Mouse (Mus musculus): ENCODE measurements around the gene Eif2s2.
"Not testable (repeated sequence)": the region's sequence is repeated elsewhere in the genome, so short reads cannot be mapped to it uniquely, and the experiment has no call there.

Gene Eif2s2

DNA sequence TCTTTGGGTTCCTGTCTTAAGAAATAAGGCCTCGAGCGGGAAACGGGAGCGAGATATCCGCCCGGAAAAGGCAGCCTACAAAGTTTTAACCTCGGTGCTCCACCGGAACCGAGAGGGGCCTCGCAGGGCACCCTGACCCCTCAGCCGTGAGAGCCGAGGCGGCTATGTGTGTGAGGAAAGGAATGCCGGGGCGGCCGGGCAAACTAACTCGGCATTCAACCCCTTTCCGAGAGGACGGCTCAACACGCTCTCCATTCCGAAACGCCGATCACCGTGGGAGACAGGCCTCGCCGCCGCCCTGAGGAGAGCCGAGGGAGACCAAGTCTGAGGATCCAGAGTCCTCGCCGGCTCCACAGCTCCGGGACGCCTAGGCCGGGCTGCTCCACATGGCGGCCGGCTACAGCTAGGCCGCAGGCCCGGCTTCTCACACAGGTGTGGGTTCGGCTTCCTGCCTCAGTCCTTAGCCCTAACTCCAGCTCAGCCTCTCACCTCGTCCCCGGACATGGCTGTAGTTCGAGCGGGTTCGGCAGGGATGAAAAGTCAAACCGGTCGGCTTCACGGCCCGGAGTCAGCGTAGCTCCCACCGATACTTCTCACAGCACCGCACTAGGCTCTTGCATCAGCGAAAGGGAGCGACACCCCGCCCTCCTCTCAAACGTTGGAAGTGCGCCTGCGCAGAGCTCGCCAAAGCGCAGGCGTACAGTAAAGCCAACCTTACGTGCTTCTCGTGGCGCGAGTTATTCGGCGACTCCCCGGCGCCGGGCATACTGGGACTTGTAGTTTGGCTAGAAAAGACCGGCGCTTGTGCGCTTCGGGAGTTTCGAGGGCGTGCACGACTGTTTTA is at the start of gene Eif2s2:
Gene Eif2s2, minus strand, starts transcription at position 735 of the 844 bp plus-strand sequence.
- peak; percentile 90 to 94 for DNase-seq (ENCODE audit: low spot score in 2 of 2)

DNA sequence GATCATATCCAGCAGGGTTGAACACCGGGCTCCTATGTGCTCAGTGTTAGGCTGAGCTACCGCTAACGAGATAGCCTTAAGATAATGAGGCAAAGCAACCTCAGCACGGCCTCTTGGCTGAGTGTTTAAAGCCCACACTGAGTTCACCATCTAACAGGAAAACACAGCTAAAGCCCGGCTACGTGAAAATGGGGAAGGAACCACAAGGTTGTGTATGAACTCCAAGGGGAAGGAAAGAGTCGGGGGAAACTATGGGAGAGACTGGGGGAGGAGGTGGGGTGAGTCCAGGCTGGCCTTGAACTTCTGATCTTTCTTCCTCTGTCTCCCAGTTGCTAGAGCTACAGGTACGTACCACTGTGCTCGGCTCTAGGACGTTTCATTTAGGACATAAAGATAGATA is 49.2 kb upstream of the Eif2s2 start:
- no peak for DNase-seq (ENCODE audit: low spot score in 2 of 2)

DNA sequence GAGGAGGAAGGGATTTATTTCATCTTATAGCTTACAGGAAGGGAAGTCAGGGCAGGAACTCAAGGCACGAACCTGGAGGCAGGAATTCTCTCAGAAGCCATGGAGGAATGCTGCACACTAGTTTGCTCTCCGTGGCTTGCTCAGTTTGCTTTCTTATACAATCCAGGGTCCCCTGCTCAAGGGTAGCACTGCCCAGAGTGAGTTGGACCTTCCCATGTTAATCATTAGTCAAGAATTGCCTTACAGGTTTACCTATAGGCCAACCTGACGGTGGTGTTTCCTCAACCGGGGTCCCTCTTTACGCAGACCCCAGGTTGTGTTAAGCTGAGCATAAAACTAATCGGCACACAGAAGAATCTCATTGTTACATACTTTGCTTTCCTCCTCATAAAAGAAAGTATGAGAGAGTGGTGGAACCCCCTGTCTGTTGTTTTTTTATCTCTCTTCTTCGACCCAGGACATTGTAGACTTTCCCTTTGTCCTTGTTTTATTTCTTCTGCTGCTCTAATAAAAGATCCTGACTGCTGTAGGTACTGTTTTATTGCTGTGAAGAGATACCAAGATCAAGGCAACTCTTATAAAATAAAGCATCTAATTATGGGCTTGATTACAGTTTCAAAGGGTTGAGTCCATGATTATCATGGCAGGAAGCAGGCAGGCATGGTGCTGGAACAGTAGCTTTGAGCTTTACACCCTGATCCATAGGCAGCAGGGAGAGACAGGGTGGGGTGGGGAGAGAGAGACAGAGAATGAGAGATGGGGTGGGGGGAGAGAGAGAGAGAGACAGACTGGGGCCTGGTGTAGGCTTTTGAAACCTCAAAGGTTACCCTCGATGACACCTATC is 45.0 kb upstream of the Eif2s2 start:
- no peak for DNase-seq (ENCODE audit: low spot score in 2 of 2)

- DNase-seq (ENCODE audit: low spot score in 2 of 2) = no peak
Observed at GRCm38 (mm10) chr2:154936536-154937155, 43.9 kb upstream of the Eif2s2 start.

- no peak for DNase-seq (ENCODE audit: low spot score in 2 of 2)
Observed at GRCm38 (mm10) chr2:154936106-154936505, 43.4 kb upstream of the Eif2s2 start.

GRCm38 (mm10) chr2:154933884-154934283 is 41.1 kb upstream of the Eif2s2 start:
- DNase-seq (ENCODE audit: low spot score in 2 of 2) = no peak

DNA sequence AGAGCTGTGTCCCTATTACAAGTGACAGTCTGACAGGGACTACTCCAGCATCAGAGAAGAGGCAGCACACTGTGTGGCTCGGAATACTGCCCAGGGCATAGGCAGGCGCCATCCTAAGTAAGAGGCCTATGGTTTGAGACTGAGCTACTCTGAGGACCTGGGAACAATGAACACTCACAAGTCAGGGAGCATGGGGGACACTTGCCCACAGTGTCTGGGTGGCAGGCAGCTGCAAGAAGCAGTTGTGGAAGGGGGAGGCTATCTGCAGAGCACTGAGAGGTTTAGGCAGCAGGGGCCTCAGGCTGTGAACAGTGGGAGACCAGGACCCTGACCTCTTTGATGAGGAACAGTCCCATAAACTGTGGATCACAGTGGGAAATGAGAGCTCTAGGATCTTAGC is 35.6 kb upstream of the Eif2s2 start:
- peak in 1 of 2 experiments; percentile 5 for DNase-seq (ENCODE audit: low spot score in 2 of 2)

GRCm38 (mm10) chr2:154926843-154927242 is 34.1 kb upstream of the Eif2s2 start:
- DNase-seq (ENCODE audit: low spot score in 2 of 2) = no peak

DNA sequence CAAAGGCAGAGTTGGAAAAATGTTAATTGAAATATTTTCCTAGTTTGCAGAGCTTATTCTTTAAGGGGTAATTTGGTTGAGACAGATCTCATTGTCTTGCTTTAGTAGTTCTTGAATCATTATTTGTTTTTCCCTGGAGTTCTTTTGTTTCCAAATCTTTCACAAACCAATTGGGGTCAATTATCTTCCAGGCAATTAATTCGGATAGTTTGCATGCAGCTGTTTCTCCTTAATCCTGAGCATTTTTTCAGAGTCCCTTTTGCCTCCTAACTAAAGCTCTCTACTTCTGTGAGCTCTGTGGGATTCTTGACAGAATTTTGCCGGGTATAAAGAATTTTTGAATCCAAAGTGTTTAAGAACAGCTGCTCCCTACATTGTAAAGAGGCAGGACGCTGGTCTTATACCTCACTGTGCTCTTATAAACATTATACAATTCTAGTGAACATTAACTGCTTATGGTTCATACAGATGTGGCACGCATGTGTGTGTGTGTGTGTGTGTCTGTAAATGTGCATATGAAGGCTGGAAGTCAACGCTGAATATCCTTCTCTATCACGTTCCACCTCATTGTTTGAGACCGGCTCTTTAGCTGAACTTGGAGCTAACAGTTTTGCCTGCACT is 32.8 kb upstream of the Eif2s2 start:
- DNase-seq (ENCODE audit: low spot score in 2 of 2) = no peak

- not testable (repeated sequence) for DNase-seq (ENCODE audit: low spot score in 2 of 2)
Observed at GRCm38 (mm10) chr2:154922134-154922533, 29.4 kb upstream of the Eif2s2 start.

- DNase-seq (ENCODE audit: low spot score in 2 of 2) = peak in 1 of 2 experiments; percentile 4
Observed at GRCm38 (mm10) chr2:154920896-154921295, 28.2 kb upstream of the Eif2s2 start.

DNA sequence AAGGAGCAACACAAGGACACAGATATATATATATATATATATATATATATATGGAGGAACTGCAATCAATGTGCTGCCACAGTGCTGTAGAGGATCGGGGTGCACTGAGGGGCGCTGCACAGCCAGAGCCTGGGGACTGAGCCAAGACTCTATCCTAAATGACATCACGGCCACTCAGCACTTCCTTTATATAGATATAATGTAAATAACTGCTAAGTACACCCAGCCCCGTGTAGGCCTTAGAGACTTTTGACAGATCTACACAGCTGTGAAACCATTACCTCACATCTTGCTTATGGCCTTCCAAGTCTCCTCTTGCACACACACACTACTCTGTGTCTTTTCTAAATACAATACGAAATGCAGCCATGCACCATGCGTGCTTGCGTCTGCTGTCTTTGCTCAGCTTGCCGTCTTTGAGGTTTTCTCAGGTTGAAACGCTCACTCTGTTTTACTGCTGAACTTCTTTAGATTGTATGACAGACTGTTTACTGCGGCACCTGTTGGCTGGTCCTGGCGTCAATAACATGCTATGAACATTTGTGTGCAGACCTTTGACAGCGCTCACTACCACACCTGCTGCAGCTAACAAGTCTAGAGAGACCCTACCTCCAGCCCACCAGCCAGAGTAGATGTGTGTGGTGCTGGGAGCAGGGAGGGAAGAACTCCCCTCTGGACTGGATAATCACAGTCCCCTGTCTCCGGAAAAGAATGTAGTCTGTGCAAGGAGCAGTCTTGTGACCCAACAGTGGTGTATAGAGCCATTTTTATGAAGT is 25.3 kb upstream of the Eif2s2 start:
- no peak for DNase-seq (ENCODE audit: low spot score in 2 of 2)

DNA sequence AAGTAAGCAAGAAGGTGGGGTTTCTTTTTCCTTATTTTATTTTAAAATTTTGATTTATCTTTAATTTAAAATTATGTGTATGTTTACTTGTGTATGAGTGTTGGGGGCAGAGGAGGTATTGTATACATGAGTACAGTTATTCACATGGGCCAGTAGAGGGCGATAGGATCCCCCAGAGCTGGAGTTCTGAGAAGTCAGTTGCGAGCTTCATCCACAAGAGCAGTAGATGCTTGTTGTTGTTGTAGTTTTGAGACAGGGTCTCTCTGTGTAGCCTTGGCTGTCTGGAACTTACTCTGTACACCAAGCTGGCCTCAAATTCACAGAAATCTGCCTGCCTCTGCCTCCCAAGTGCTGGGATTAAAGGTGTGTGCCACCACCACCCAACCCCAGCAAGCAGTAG is 23.8 kb upstream of the Eif2s2 start:
- no peak for DNase-seq (ENCODE audit: low spot score in 2 of 2)

- DNase-seq (ENCODE audit: low spot score in 2 of 2) = no peak
Observed at GRCm38 (mm10) chr2:154915922-154916541, 23.3 kb upstream of the Eif2s2 start.

- DNase-seq (ENCODE audit: low spot score in 2 of 2) = no peak
Observed at GRCm38 (mm10) chr2:154909789-154910188, 17.1 kb upstream of the Eif2s2 start.

DNA sequence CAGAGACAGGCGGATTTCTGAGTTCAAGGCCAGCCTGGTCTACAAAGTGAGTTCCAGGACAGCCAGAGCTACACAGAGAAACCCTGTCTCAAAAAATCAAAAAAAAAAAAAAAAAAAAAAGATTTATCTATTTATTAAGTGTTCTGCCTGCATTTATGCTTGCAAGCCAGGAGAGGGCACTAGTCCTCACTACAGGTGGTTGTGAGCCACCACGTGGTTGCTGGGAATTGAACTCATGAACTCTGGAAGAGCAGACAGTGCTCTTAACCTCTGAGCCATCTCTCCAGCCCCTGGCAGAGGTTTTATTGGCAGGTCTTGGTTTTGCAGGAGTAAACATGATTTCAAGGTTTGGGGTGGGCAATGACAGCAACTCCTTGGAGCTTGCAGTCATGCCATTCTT is 15.5 kb upstream of the Eif2s2 start:
- DNase-seq (ENCODE audit: low spot score in 2 of 2) = not testable (repeated sequence)

GRCm38 (mm10) chr2:154905796-154906195 is 13.1 kb upstream of the Eif2s2 start:
- DNase-seq (ENCODE audit: low spot score in 2 of 2) = no peak

DNA sequence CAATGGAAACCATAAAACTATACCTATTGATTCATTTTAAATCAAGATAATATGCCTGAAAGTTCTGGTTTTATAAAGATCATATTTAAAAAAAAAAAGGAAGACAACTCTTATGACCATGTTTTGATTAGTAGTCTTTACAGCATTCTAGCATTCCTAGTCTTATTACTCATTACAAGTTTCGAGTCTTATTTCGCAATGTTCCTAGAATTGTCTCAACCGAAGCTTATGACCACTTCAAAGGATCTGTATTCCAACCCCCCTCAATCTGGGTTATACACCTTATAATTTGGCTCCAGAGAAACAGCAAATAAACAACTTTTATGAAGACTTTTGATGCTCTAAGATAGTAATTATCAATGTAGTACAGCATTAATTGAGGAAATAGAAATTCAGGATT is 9.4 kb upstream of the Eif2s2 start:
- DNase-seq (ENCODE audit: low spot score in 2 of 2) = no peak

- DNase-seq (ENCODE audit: low spot score in 2 of 2) = not testable (repeated sequence)
Observed at GRCm38 (mm10) chr2:154899412-154899811, 6.7 kb upstream of the Eif2s2 start.

GRCm38 (mm10) chr2:154899004-154899403 is 6.3 kb upstream of the Eif2s2 start:
- DNase-seq (ENCODE audit: low spot score in 2 of 2) = not testable (repeated sequence)

DNA sequence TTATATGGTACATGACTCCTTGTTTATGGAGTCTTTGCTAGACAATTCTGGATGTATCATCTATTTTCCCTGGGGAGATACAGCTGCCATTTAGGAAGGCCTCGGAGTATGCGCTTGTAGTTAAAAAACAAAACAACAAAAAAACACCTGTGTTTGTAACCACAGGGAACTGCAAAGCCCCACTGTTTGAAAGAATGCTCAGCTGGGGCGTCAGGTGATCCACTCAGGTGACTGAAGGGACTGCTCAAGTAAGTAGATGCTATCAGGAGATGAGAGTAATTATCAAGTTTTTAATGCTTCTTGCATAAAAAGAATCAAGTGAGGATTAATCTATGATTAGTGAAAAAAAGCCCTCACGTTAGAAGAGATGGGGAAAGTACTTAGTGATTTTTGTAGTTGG is 813 bp upstream of the Eif2s2 start:
- DNase-seq (ENCODE audit: low spot score in 2 of 2) = no peak

All from cerebellum, postnatal 4 days (tissue).